Mouse (Mus musculus) kidney, postnatal 0 days (tissue): ENCODE measurements around the gene Ezr. TPM values are rescaled to one million over a fixed set of nuclear protein-coding genes. Genes with fewer than 3 reads are reported as not detected.

Experiments
- ATAC-seq: fragments of 200-750 bp; cut with Nextera tagmentation; replicated peaks from 2 replicates; pipeline ENCODE4 v1.8.0; 2017; ENCODE audit warnings: low read depth, moderate number of reproducible peaks, moderate TSS enrichment, moderate library complexity; ENCODE audit not compliant: low FRiP score
- DNase-seq: peaks from one replicate; pipeline ENCODE4 v3.0.0-alpha.2; 2016; ENCODE audit warnings: low spot score
- H3K27ac ChIP-seq: fragments of 300-500 bp; sonication (generic); 2 replicates; pipeline ENCODE4 v1.5.1; 2014; ENCODE audit warnings: mild to moderate bottlenecking
- H3K27me3 ChIP-seq: fragments of 300-500 bp; sonication (generic); 2 replicates; pipeline ENCODE4 v1.6.1; 2014; ENCODE audit warnings: low read length, mixed read lengths; ENCODE audit not compliant: insufficient read depth
- H3K36me3 ChIP-seq: fragments of 300-500 bp; sonication (generic); 2 replicates; pipeline ENCODE4 v1.6.1; 2014; ENCODE audit warnings: low read length, mixed read lengths; ENCODE audit not compliant: insufficient read depth
- H3K4me1 ChIP-seq: fragments of 300-500 bp; sonication (generic); replicated peaks from 2 replicates; pipeline ENCODE4 v1.6.1; 2014; ENCODE audit warnings: antibody characterized with exemption, low read length, mixed read lengths; ENCODE audit not compliant: insufficient read depth
- H3K4me2 ChIP-seq: fragments of 300-500 bp; sonication (generic); 2 replicates; pipeline ENCODE4 v1.6.1; 2014; ENCODE audit warnings: mild to moderate bottlenecking, low read length, moderate library complexity, mixed read lengths
- H3K4me3 ChIP-seq: fragments of 300-500 bp; sonication (generic); replicated peaks from 2 replicates; pipeline ENCODE4 v1.5.1; 2014; ENCODE audit warnings: low read depth, low read length
- H3K9ac ChIP-seq: fragments of 300-500 bp; sonication (generic); 2 replicates; pipeline ENCODE4 v1.6.1; 2014; ENCODE audit warnings: low read depth, low read length
- H3K9me3 ChIP-seq: fragments of 300-500 bp; sonication (generic); replicated peaks from 2 replicates; pipeline ENCODE4 v1.6.1; 2016; ENCODE audit warnings: low read length, inconsistent platforms, mixed read lengths
- CTCF ChIP-seq: IDR thresholded peaks from 2 replicates; pipeline ENCODE4 v1.5.1; 2016; ENCODE audit warnings: antibody characterized with exemption, low read depth, mild to moderate bottlenecking, moderate library complexity
- WGBS: fragments of 180-500 bp; shearing (Covaris S2); extraction: QIAGEN DNeasy Blood & Tissue Kit; methylation state at CpG from one replicate; pipeline ENCODE4 v1.1.7; 2014; 5-methylcytosine and 5-hydroxymethylcytosine counted together
- polyA plus RNA-seq: library from polyadenylated mRNA; unstranded; fragments of >200 nt; fragmentation: Nextera tagmentation; extraction: Ambion mirVana; gene quantifications from 2 replicates; pipeline ENCODE4 v1.2.1, GENCODE M21; 2015

Ezr gene
- 281 and 313 TPM in 2 replicates for polyA plus RNA-seq

DNA sequence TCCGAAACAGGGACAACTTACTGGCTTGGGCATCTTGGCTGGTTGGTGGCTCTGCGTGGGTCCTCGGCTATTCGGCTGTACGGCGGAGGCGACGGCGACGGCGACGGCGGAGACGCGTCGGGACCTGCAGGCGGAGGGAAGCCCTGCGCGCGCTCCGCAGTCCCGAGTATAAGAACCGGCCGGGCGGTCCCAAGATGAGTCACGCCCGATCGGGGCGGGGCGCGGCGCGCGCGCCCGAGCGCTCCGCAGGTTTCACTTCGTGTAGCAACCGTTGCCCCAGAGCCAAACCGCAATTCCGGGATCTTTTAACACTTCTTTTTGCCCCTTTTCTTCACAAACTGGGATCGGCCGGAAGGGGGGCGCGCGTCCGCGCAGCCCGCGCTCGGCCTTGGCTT is at the start of gene Ezr:
Gene Ezr (minus strand): TSS at position 174 of the 395 bp plus-strand sequence.
- peak; percentile 82 for ATAC-seq
- DNase-seq, result peak; percentile 91
- WGBS, result 1% methylated on average over 52 of the region's 52 CpGs
- H3K4me2 ChIP-seq, result peak within 1 kb of the TSS; percentile 87
- H3K36me3 ChIP-seq, result no peaks in the 10 kb centered on the region
- peak within 1 kb of the TSS; percentile 91 for H3K9ac ChIP-seq
- TF ChIP-seq CTCF, result no peak
- peak within 1 kb of the TSS; percentile 88 for H3K4me3 ChIP-seq
- no peaks in the 10 kb centered on the region for H3K9me3 ChIP-seq
- peaks cover 3% of the 10 kb centered on the region for H3K4me1 ChIP-seq
- H3K27ac ChIP-seq, result peak within 1 kb of the TSS; percentile 95
- no peaks in the 10 kb centered on the region for H3K27me3 ChIP-seq

- no peaks in the 10 kb centered on the region for H3K36me3 ChIP-seq
- H3K27me3 ChIP-seq, result no peaks in the 10 kb centered on the region
- DNase-seq, result no peak
- H3K9ac ChIP-seq, result no peak overlapping the region
- H3K9me3 ChIP-seq, result no peaks in the 10 kb centered on the region
- H3K4me1 ChIP-seq, result no peaks in the 10 kb centered on the region; the same call in 1 of the 2 replicates
- H3K27ac ChIP-seq, result no peak overlapping the region
- ATAC-seq, result no peak
- H3K4me2 ChIP-seq, result no peak overlapping the region
- 60% methylated on average over 1 of the region's 1 CpGs for WGBS
- no peak overlapping the region for H3K4me3 ChIP-seq
- TF ChIP-seq CTCF, result no peak
Observed at GRCm38 (mm10) chr17:6830004-6830592, 47.5 kb upstream of the Ezr start.

GRCm38 (mm10) chr17:6828531-6829150 is 46.1 kb upstream of the Ezr start:
- DNase-seq (no peak), ATAC-seq (no peak)
- peak overlapping the region; percentile 48 for H3K4me3 ChIP-seq
- WGBS, result 56% methylated on average over 7 of the region's 7 CpGs
- H3K27me3 ChIP-seq, result no peaks in the 10 kb centered on the region
- H3K27ac ChIP-seq, result peak overlapping the region; percentile 97
- no peaks in the 10 kb centered on the region; the same call in 1 of the 2 replicates for H3K4me1 ChIP-seq
- peak overlapping the region; percentile 74; the same call in 1 of the 2 replicates for H3K9ac ChIP-seq
- TF ChIP-seq CTCF, result peak; percentile 38; the same call in 1 of the 2 replicates
- no peaks in the 10 kb centered on the region for H3K36me3 ChIP-seq
- H3K9me3 ChIP-seq, result no peaks in the 10 kb centered on the region
- H3K4me2 ChIP-seq, result peak overlapping the region; percentile 59

- under 1% methylated on average over 64 of the region's 64 CpGs for WGBS
- H3K4me1 ChIP-seq, result no peaks in the 10 kb centered on the region; the same call in 1 of the 2 replicates
- H3K36me3 ChIP-seq, result no peaks in the 10 kb centered on the region
- ATAC-seq (peak; percentile 97), DNase-seq (peak; percentile 96)
- no peaks in the 10 kb centered on the region for H3K27me3 ChIP-seq
- H3K9me3 ChIP-seq, result no peaks in the 10 kb centered on the region
- H3K27ac ChIP-seq, result peak overlapping the region; percentile 97
- TF ChIP-seq CTCF, result no peak
- H3K4me3 ChIP-seq, result peak overlapping the region; percentile 48
- H3K9ac ChIP-seq, result peak overlapping the region; percentile 74
- peak overlapping the region; percentile 59 for H3K4me2 ChIP-seq
Observed at GRCm38 (mm10) chr17:6827740-6828461, 45.3 kb upstream of the Ezr start.

- peak overlapping the region; percentile 48 for H3K4me3 ChIP-seq
- H3K9me3 ChIP-seq, result no peaks in the 10 kb centered on the region
- ATAC-seq (no peak; the same call in 1 of the 2 replicates), DNase-seq (no peak)
- WGBS, result 32% methylated on average over 10 of the region's 10 CpGs
- H3K4me2 ChIP-seq, result peak overlapping the region; percentile 59
- no peaks in the 10 kb centered on the region for H3K27me3 ChIP-seq
- H3K27ac ChIP-seq, result peak overlapping the region; percentile 97
- H3K36me3 ChIP-seq, result no peaks in the 10 kb centered on the region
- no peak for TF ChIP-seq CTCF
- H3K4me1 ChIP-seq, result no peaks in the 10 kb centered on the region; the same call in 1 of the 2 replicates
- no peak overlapping the region; the same call in 1 of the 2 replicates for H3K9ac ChIP-seq
Observed at GRCm38 (mm10) chr17:6827159-6827733, 44.7 kb upstream of the Ezr start.

GRCm38 (mm10) chr17:6816796-6817195 is 34.2 kb upstream of the Ezr start:
- no peaks in the 10 kb centered on the region for H3K27me3 ChIP-seq
- H3K36me3 ChIP-seq, result no peaks in the 10 kb centered on the region
- DNase-seq, result no peak
- H3K27ac ChIP-seq, result no peak overlapping the region
- 76% methylated on average over 5 of the region's 5 CpGs for WGBS
- H3K9ac ChIP-seq, result no peak overlapping the region
- TF ChIP-seq CTCF, result no peak
- no peak overlapping the region for H3K4me2 ChIP-seq
- no peaks in the 10 kb centered on the region for H3K9me3 ChIP-seq
- H3K4me1 ChIP-seq, result peaks cover 24% of the 10 kb centered on the region; the same call in 1 of the 2 replicates
- no peak overlapping the region for H3K4me3 ChIP-seq
- ATAC-seq, result no peak
